Mouse (Mus musculus): ENCODE results near the gene Cox7a1.

GRCm38 (mm10) chr7:30170283-30170951 lies 13.5 kb upstream of the Cox7a1 start:
- TF ChIP-seq CTCF (IDR thresholded peaks at IDR 0.05; ENCODE audit: control insufficient read depth, insufficient read depth, insufficient replicate concordance, low read depth, low read length) (no peak), POLR2A (IDR thresholded peaks at IDR 0.05; ENCODE audit: control insufficient read depth, low read depth, low read length) (no peak)

Data from testis, adult 2 months (tissue).